8 mouse cellular contexts compared by ENCODE assay signal in the genomic region with DNA sequence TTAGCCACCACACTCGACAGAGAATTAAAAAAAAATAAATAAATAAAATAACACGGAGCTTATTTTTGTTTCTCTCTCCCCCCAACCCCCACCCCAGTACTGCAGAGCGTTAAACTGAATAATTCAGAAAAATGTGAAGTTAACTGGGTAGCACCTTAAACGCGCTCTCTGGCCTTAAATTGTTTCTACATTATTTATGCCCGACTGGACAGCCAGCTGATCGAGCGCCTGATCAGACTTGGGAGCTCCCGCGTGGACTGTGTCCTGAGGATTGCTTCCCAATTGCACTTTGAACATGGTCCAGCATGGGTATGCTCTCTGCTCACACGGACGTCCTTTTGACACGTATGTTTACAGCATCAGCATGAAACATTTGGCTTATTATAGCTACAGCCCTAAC. TPM values are rescaled to one million over a fixed set of nuclear protein-coding genes. Genes with fewer than 3 reads are reported as not detected.
DNase-seq lines count a peak whose midpoint lies in the region; ATAC-seq and TF ChIP-seq lines count a peak whose summit lies in the region.

No protein-coding gene starts in this region.

- H3K9me3 ChIP-seq in neural tube, embryonic 11.5 days (ENCODE audit: control insufficient read depth, low read length): no peaks in the 10 kb centered on the region
- H3K9me3 ChIP-seq in embryonic facial prominence, embryonic 14.5 days (ENCODE audit: control insufficient read depth, low read length): peaks cover 6% of the 10 kb centered on the region; the same call in 1 of the 2 replicates
- H3K9me3 ChIP-seq in hindbrain, embryonic 12.5 days (replicated peaks): no peaks in the 10 kb centered on the region
- no peaks in the 10 kb centered on the region for H3K9me3 ChIP-seq in limb, embryonic 14.5 days (ENCODE audit: control insufficient read depth, low read length)

- TF ChIP-seq POLR2A in limb, embryonic 14.5 days (IDR thresholded peaks at IDR 0.05; ENCODE audit: borderline replicate concordance, extremely low read depth, insufficient read depth, insufficient read length): no peak
- TF ChIP-seq POLR2A in myocyte (IDR thresholded peaks at IDR 0.05; ENCODE audit: insufficient read length, low read depth): no peak

- no peaks in the 10 kb centered on the region for H3K27me3 ChIP-seq in neural tube, embryonic 11.5 days (ENCODE audit: control insufficient read depth, insufficient read depth, low read length)
- H3K27me3 ChIP-seq in embryonic facial prominence, embryonic 14.5 days (replicated peaks; ENCODE audit: control insufficient read depth, insufficient read depth, low read length): no peaks in the 10 kb centered on the region
- no peaks in the 10 kb centered on the region for H3K27me3 ChIP-seq in hindbrain, embryonic 12.5 days
- no peaks in the 10 kb centered on the region for H3K27me3 ChIP-seq in limb, embryonic 14.5 days (ENCODE audit: control insufficient read depth, insufficient read depth, low read length)
- H3K27me3 ChIP-seq in myocyte (ENCODE audit: control insufficient read depth, insufficient read depth, insufficient read length): no peaks in the 10 kb centered on the region

- H3K4me2 ChIP-seq in neural tube, embryonic 11.5 days (ENCODE audit: low read depth): peak overlapping the region; percentile 100
- peak overlapping the region; percentile 99 for H3K4me2 ChIP-seq in embryonic facial prominence, embryonic 14.5 days (ENCODE audit: low read depth, low read length)
- H3K4me2 ChIP-seq in hindbrain, embryonic 12.5 days (replicated peaks): peak overlapping the region; percentile 99
- peak overlapping the region; percentile 90 for H3K4me2 ChIP-seq in limb, embryonic 14.5 days (replicated peaks; ENCODE audit: low read depth, low read length, severe bottlenecking)
- H3K4me2 ChIP-seq in myocyte (ENCODE audit: low read depth): no peak overlapping the region

- H3K4me3 ChIP-seq in neural tube, embryonic 11.5 days (ENCODE audit: low read depth, low read length): peak overlapping the region; percentile 52
- H3K4me3 ChIP-seq in embryonic facial prominence, embryonic 14.5 days (ENCODE audit: low read depth, low read length): peak overlapping the region; percentile 50
- peak overlapping the region; percentile 51 for H3K4me3 ChIP-seq in hindbrain, embryonic 12.5 days
- H3K4me3 ChIP-seq in limb, embryonic 14.5 days (replicated peaks; ENCODE audit: low read length): peak overlapping the region; percentile 44
- no peak overlapping the region for H3K4me3 ChIP-seq in myocyte

- 4% methylated on average over 13 of the region's 13 CpGs for WGBS in neural tube, embryonic 11.5 days
- WGBS in embryonic facial prominence, embryonic 14.5 days: 4% methylated on average over 13 of the region's 13 CpGs
- 4% methylated on average over 13 of the region's 13 CpGs for WGBS in hindbrain, embryonic 12.5 days
- WGBS in limb, embryonic 14.5 days: 6% methylated on average over 13 of the region's 13 CpGs

- peaks cover 41% of the 10 kb centered on the region for H3K79me2 ChIP-seq in myocyte (ENCODE audit: control insufficient read depth, insufficient read depth)

- no peak overlapping the region for H3K27ac ChIP-seq in neural tube, embryonic 11.5 days (ENCODE audit: low read depth, low read length)
- H3K27ac ChIP-seq in embryonic facial prominence, embryonic 14.5 days (replicated peaks; ENCODE audit: low read depth, low read length): peak overlapping the region; percentile 93
- H3K27ac ChIP-seq in hindbrain, embryonic 12.5 days: no peak overlapping the region; the same call in 1 of the 2 replicates
- peak overlapping the region; percentile 81 for H3K27ac ChIP-seq in limb, embryonic 14.5 days (replicated peaks; ENCODE audit: low read depth, low read length)

- ATAC-seq in neural tube, embryonic 11.5 days (ENCODE audit: insufficient read depth, low FRiP score, low TSS enrichment): peak; percentile 11
- ATAC-seq in embryonic facial prominence, embryonic 14.5 days (ENCODE audit: low read depth): peak; percentile 21
- no peak for ATAC-seq in hindbrain, embryonic 12.5 days (ENCODE audit: low FRiP score)
- peak; percentile 28 for ATAC-seq in limb, embryonic 14.5 days (ENCODE audit: low FRiP score, low read depth)
- no peak for ATAC-seq in activated CD4-positive, CD25-positive, alpha-beta regulatory T cell, adult 4 months

- peaks cover 35% of the 10 kb centered on the region for H3K4me1 ChIP-seq in neural tube, embryonic 11.5 days (ENCODE audit: control insufficient read depth, insufficient read depth, low read length)
- H3K4me1 ChIP-seq in embryonic facial prominence, embryonic 14.5 days (ENCODE audit: control insufficient read depth, insufficient read depth, low read length): peaks cover 46% of the 10 kb centered on the region
- peaks cover 41% of the 10 kb centered on the region for H3K4me1 ChIP-seq in hindbrain, embryonic 12.5 days
- peaks cover 43% of the 10 kb centered on the region for H3K4me1 ChIP-seq in limb, embryonic 14.5 days (ENCODE audit: control insufficient read depth, insufficient read depth, low read length)

- DNase-seq in neural tube, embryonic 11.5 days (ENCODE audit: low spot score): peak; percentile 41
- DNase-seq in neural tube, embryonic 10.5 days (ENCODE audit: extremely low spot score, low spot score): no peak
- DNase-seq in embryonic facial prominence, embryonic 14.5 days (ENCODE audit: low spot score): peak; percentile 58
- no peak for DNase-seq in limb, embryonic 14.5 days (ENCODE audit: low spot score)
- DNase-seq in ovary, postnatal 10 days (ENCODE audit: low spot score): no peak

- no peak overlapping the region for H3ac ChIP-seq in myocyte (ENCODE audit: control insufficient read depth, insufficient read length)

- H3K9ac ChIP-seq in neural tube, embryonic 11.5 days (ENCODE audit: low read length): peak overlapping the region; percentile 80; the same call in 1 of the 2 replicates
- H3K9ac ChIP-seq in embryonic facial prominence, embryonic 14.5 days (ENCODE audit: low read depth, low read length): peak overlapping the region; percentile 76
- H3K9ac ChIP-seq in hindbrain, embryonic 12.5 days: peak overlapping the region; percentile 68
- H3K9ac ChIP-seq in limb, embryonic 14.5 days (ENCODE audit: low read depth, low read length, severe bottlenecking): peak overlapping the region; percentile 59; the same call in 1 of the 2 replicates

- H3K36me3 ChIP-seq in neural tube, embryonic 11.5 days (ENCODE audit: control insufficient read depth, insufficient read depth, low read length): no peaks in the 10 kb centered on the region
- peaks cover 25% of the 10 kb centered on the region for H3K36me3 ChIP-seq in embryonic facial prominence, embryonic 14.5 days (ENCODE audit: control insufficient read depth, insufficient read depth, low read length)
- no peaks in the 10 kb centered on the region for H3K36me3 ChIP-seq in hindbrain, embryonic 12.5 days
- H3K36me3 ChIP-seq in limb, embryonic 14.5 days (ENCODE audit: control insufficient read depth, insufficient read depth, low read length): peaks cover 11% of the 10 kb centered on the region
- H3K36me3 ChIP-seq in myocyte (ENCODE audit: control insufficient read depth, insufficient read depth): peaks cover 27% of the 10 kb centered on the region

TF ChIP-seq in myocyte, 11 proteins besides CTCF, POLR2A, EP300 and RAD21:
- TF ChIP-seq USF1 (IDR thresholded peaks at IDR 0.05; ENCODE audit: low read depth): no peak
- TF ChIP-seq REST (IDR thresholded peaks at IDR 0.05; ENCODE audit: insufficient read depth, insufficient read length): no peak
- TF ChIP-seq POLR2AphosphoS2 (IDR thresholded peaks at IDR 0.05; ENCODE audit: insufficient read length, low read depth): peak; percentile 61
- TF ChIP-seq CEBPB (IDR thresholded peaks at IDR 0.05; ENCODE audit: insufficient read depth, poor library complexity, severe bottlenecking): peak; percentile 30; the same call in 1 of the 2 replicates

RNA-seq across cellular contexts. Expression of a gene that starts 10.3 kb away (rescaled TPM):
- polyA plus RNA-seq in neural tube, embryonic 11.5 days (2014; fragmentation: Nextera tagmentation; extraction: Ambion mirVana): 4.7 and 4.8 TPM in 2 replicates
- 10.6 and 10.7 TPM in 2 replicates for polyA plus RNA-seq in embryonic facial prominence, embryonic 14.5 days (2014; fragmentation: Nextera tagmentation; extraction: Ambion mirVana)
- polyA plus RNA-seq in hindbrain, embryonic 12.5 days (2016; fragmentation: Nextera tagmentation; extraction: Ambion mirVana): 8.8 and 9.6 TPM in 2 replicates
- 44.5 and 58.6 TPM in 2 replicates for polyA plus RNA-seq in limb, embryonic 14.5 days (2012; rRNA removed)
- 10.0 and 10.1 TPM in 2 replicates for polyA plus RNA-seq in limb, embryonic 14.5 days (2014; fragmentation: Nextera tagmentation; extraction: Ambion mirVana)
- polyA plus RNA-seq in myocyte (2012; fragmentation: generic; extraction: Trizol): 16.8 TPM
- 10 to 100 TPM; 17.8 to 22.2 TPM for polyA plus RNA-seq in activated CD4-positive, CD25-positive, alpha-beta regulatory T cell, adult 4 months (2017; shearing (Covaris generic))

Comparison
In these comparisons a context has a peak if more than half of its experiments do, and no peak if none do; other contexts are left out.
1. DNase-seq: peak in neural tube, embryonic 11.5 days (single experiment) and embryonic facial prominence, embryonic 14.5 days (single experiment); none in neural tube, embryonic 10.5 days (single experiment), limb, embryonic 14.5 days (single experiment) and ovary, postnatal 10 days (single experiment).
2. ATAC-seq: peak in neural tube, embryonic 11.5 days (single experiment), embryonic facial prominence, embryonic 14.5 days (single experiment) and limb, embryonic 14.5 days (single experiment); none in hindbrain, embryonic 12.5 days (single experiment) and activated CD4-positive, CD25-positive, alpha-beta regulatory T cell, adult 4 months (single experiment).
3. H3K27ac ChIP-seq: peak in embryonic facial prominence, embryonic 14.5 days (single experiment) and limb, embryonic 14.5 days (single experiment); none in neural tube, embryonic 11.5 days (single experiment) and hindbrain, embryonic 12.5 days (single experiment).
4. Peak in every context shown above with its lines, with median percentiles within 50 percentile points of each other: H3K9ac ChIP-seq.